Mouse (Mus musculus) naive thymus-derived CD4-positive, alpha-beta T cell, adult 2 months (primary cell): ENCODE measurements around the gene Slc25a16.
"Not testable (repeated sequence)": the region's sequence is repeated elsewhere in the genome, so short reads cannot be mapped to it uniquely, and the experiment has no call there.

Experiments used
- DNase-seq: peaks from one replicate; pipeline ENCODE4 v3.0.0-alpha.2; 2011; ENCODE audit warnings: low read depth

Gene Slc25a16

GRCm38 (mm10) chr10:62902829-62903228, 17.6 kb upstream of the Slc25a16 start:
- no peak for DNase-seq

DNA sequence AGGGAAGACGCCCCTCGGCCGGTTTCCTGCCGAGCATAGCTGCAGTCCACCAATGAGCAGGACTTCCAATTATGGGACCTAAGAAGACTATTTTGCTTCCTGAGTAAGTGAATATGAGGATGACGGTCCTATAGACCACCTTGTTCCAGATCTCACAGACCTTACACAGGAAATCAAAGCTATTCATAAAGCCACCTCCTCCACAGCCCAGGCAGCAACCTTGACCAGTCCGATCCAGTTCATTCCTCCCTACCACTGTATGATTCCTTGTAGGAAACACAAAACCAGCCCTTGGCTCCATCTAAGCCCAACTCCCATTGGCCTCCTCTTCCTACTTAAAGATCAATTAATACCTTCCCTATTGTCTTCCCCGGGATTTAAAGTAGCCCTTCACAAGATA, 14.1 kb upstream of the Slc25a16 start:
- no peak for DNase-seq

GRCm38 (mm10) chr10:62908896-62909295, 11.5 kb upstream of the Slc25a16 start, which contains the start of gene Tet1:
Gene Tet1 (minus strand): TSS chr10:62908996.
- not testable (repeated sequence) for DNase-seq

DNA sequence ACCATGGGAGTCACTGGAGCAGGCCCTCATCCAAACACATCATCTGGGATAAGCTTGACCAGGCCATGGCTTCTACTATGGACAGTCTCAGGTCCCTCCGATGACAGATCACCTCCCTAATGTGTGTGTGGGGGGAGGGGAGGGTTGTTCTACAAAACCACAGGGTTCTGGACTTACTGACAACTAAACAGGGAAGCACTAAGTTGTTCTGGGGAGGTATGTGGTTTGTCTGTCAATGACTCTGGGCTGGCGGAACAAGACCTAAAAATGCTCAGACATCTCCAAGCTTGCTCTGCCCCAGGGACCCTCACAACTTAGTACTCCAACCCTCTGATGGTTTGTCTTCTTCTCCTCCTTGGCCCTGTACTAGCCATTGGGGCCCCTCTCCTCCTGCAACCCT, 9.3 kb upstream of the Slc25a16 start:
- no peak for DNase-seq

DNA sequence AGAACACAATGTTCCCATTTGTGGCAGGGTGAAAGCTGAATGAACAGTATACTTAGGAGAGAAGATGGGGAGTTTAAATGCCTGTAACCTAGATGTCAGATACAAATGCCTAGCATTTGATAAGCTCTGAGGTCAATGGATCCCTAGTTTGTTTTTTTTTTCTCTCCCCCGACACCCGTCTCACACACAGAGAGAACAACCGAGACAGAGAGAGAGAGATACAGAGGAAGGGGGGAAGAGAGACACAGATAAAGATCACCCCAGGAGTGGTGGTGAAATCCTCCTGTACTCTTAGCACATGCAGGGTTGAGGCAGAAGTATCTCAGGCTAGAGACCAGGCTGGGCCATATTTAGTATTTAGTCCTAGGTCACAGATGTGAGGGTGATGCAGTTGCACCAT, 1.4 kb upstream of the Slc25a16 start:
- DNase-seq, result no peak

- DNase-seq, result no peak
Observed at GRCm38 (mm10) chr10:62920766-62921156, 328 bp downstream of the Slc25a16 start.

GRCm38 (mm10) chr10:62924096-62924635, 3.7 kb downstream of the Slc25a16 start:
- no peak for DNase-seq

GRCm38 (mm10) chr10:62932381-62932780, 11.9 kb downstream of the Slc25a16 start:
- no peak for DNase-seq

- DNase-seq, result no peak
Observed at GRCm38 (mm10) chr10:62944975-62945580, 24.6 kb downstream of the Slc25a16 start.

DNA sequence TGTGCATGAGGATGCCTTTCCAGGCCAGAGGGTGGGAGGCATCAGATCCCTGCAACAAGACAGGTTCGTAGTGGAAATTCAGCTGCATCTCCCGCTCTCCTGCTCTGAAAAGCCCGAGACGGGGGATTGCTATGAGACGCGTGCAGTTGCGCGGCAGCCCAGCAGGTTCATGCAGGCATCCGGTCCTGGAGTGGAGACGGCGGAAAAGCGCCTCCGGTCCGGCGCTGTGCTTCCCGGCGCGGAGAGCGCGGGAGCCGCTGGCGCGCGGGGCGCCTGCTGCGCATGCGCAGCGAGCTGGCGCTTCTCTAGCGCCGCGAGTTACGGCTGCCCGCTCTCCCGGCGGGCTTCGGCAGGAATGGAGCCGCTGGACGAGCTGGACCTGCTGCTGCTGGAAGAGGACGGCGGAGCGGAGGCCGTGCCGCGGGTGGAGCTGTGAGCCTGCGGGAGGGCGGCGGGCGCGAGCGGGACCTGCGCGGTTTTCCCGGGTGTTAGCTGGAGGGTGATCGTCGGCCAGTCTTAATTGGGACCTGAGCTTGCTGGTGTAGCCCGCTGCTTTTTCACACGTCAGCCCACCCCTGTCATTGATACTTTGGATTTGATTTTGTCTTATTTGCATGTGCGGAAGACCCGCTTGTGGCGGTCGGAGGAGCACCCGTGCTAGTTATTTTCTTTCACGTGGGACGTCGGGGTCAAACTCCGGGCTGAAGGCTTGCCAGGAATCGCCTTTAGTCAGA, 26.5 kb downstream of the Slc25a16 start, which contains the start of gene Dna2:
Dna2 (plus strand) TSS at position 289 of the 734 bp plus-strand sequence.
- peak; percentile 85 for DNase-seq

- peak; percentile 15 for DNase-seq
Observed at GRCm38 (mm10) chr10:62948551-62948950, 28.1 kb downstream of the Slc25a16 start.

DNA sequence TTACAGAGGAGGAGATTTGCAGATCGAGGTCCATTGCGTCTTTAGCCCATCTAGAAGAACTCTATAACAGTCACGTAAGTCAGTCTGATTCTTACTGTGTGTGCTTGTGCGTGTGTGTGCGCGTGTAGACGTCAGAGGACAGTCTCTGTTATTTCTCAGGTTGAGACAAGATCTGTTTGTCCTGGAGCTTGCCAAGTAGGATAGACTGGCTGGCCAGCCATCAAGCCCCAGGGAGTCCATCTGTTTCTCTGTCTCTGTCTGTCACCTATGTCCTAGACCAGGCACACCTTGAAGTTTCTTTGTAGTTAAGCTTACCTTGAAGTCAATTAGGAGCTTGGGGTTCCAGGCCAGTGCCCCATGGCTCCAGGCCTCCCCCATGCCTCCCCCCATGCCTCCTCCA, 43.5 kb downstream of the Slc25a16 start:
- DNase-seq, result no peak

GRCm38 (mm10) chr10:62965796-62966195, 45.4 kb downstream of the Slc25a16 start:
- DNase-seq, result no peak

DNA sequence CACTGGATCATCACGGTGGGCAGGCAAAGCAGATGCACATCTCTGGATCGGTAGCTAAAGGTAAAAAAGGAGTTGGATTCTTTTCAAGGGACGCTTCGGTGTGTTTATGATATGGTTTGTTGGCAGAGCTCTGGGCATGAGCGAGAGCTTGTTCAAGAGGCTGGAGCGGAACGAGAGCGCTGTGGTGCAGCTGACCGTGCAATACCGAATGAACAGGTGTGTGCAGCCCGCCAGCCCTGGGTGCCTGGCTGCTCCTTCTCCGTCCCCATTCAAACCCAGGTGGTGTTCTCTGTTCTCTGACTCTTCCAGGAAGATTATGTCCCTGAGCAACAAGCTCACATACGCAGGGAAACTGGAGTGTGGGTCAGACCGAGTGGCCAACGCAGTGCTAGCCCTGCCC, 45.9 kb downstream of the Slc25a16 start:
- DNase-seq, result no peak

- DNase-seq, result no peak
Observed at GRCm38 (mm10) chr10:62971821-62972220, 51.4 kb downstream of the Slc25a16 start.

DNA sequence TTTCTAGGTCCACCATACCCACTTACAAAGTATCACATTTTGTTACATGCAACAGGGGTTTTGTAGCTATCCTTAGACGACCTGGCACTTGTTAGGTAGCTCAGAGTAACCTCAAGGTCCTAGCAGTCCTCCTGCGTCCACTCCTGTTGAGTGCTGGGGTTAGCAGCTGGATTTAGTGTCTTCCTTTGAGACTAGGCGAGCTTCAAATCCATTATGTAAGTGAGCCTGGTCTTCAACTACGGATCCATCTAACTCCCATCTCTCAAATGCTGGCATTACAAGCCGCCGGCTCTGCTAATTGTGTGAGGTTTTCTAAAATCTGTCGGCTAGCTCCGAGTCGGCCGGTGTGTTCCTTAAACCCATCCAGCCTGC, 59.2 kb downstream of the Slc25a16 start:
- DNase-seq, result no peak

DNA sequence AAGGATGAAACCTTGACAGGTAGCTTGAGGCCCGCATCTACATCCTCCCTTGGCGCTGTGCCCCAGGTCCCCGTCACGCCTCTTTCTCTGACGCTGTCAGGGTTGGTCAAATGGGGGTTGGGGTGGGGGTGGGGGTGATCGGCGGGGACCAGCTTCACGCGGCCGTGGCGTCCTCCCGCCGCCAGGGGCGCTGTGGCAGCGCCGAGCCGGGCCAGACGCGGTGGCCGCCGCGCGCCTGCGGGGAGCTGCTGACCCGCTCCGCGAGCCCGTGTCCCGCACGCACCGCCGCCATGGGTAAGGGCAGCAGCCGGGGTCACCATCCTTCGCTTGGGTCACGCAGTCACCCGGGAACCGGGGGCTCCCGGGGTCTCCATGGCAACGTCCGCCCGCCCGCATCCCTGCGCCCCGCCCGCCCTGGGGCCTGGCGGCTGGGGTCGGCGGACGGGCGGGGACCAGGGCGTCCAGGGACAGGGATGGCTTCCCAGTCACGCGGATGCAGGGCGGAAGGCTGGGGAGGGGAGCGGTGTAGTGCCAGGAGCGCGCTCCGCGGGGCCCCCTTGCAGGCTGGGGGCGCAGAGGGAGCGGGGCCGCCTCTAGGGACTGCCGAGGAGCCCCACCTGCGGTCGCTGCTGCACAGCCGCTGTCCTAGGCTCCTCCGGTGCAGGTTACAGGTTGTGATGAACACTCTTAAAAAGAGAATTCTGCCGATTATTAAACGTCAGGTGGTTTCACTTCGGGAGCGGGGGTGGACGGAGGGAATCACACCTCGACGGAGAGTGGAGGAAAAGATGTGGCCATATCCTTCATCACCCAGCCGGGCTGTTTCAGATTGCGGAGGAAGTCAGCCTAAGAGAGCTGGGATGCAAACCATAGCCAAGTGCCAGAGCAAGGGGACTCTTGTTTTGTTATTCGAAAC, 59.9 kb downstream of the Slc25a16 start, which contains the start of gene Rufy2:
Rufy2 (plus strand) TSS at position 185 of the 916 bp plus-strand sequence.
- DNase-seq, result peak; percentile 93

DNA sequence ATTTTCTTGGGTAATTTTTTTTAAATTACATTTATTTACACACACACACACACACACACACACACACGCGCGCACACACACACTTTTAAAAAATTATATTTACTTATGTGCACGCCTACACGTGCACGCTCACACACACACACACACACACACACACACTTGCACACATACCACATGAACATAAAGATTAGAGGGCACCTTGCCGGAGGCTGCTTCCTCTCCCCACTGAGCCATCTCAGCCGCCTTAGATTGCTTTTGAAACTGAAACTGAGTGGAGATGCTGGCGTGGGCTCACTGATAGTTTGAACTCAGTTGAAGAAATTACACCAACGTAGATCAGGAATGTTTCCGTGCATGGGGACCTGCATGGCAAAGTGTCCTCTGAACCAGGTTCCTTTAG, 63.6 kb downstream of the Slc25a16 start:
- peak; percentile 87 for DNase-seq

DNA sequence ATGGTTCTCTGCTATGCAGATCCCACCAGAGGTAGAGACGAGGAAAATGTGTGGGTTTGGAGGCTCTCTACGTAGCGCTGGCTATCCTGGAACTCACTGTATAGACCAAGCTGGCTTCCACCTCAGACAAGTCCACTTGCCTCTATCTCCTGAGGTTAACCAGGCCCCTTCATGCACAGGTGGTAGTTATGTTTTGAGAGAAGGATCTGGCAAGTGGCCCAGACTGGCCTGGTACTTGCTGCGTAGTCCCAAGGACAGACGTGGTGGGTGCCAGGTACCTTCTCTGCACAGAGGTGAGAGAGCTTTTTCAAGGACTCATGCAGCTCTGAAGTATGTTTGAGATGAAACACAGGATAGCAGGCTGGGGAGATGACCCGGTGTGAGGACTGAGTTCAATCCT, 64.1 kb downstream of the Slc25a16 start:
- DNase-seq, result no peak

DNA sequence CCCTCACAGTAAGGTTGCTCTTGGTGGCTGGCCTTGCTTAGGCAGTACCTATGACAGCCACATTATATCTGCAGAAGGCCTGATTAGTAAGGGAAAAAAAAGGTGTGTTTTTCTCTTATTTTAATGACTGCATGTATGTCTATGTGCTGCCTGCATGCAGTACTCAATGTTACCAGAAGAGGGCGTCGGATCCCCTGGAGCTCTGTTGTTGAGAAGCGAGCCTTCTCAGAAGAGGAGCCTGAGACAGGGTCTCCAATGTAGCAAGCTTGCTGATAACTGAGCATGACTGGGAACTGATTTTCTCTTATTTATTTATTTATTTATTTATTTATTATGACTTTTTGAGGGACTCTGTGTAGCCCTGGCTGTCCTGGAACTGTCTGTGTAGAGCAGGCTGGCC, 66.9 kb downstream of the Slc25a16 start:
- peak; percentile 67 for DNase-seq

GRCm38 (mm10) chr10:62990636-62991035, 70.2 kb downstream of the Slc25a16 start:
- no peak for DNase-seq

DNA sequence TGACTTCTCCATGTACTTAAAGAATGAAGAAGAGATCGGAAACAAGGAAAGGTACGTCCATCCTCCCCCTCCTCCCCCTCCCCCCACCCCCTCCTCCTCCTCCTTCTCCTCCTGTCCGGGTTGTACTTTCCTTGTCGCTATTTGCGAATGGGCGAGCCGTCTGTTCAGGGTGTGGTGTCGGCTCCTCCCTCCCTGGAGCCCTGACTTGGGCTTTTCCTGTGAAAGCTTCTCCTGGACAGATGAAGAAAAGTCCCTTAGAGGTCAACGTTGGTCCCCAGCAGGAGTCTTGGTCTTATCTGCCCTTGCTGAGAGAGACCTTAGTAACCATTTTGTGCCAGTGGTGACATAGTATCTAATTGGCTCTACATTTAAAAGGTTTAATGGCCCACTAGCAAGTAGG, 73.6 kb downstream of the Slc25a16 start:
- no peak for DNase-seq
